Mouse (Mus musculus): ENCODE results near the gene Hmgcs1.

DNA sequence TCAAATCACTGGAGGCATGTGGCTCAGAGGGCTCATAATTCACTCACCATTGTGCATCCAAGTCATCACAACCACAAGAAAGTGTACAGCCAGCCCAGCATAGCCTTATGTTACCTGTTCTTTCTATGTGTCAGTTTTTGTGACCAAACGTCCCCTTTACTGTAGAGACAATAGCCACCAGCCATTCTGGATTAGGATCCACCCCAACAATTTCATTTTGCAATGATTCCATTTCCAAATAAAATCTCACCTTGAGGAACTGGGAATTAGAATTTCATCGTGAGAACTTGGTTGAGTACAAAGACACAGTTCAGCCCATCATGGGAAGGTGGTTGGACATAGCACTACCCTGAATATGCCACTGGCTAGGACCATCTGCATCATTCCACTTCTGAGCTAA is 33.9 kb upstream of the Hmgcs1 start:
- TF ChIP-seq ZNF384 (IDR thresholded peaks at IDR 0.05; ENCODE audit: low read depth, low read length) (no peak), ZC3H11A (IDR thresholded peaks at IDR 0.05; ENCODE audit: borderline replicate concordance, low read depth, low read length) (no peak), MAFK (IDR thresholded peaks at IDR 0.05; ENCODE audit: insufficient read depth, low read depth, low read length) (no peak)

Data from ES-E14 (cell line).